Mouse (Mus musculus): Measurements from ENCODE around the gene Pxylp1.

The Pxylp1 gene

DNA sequence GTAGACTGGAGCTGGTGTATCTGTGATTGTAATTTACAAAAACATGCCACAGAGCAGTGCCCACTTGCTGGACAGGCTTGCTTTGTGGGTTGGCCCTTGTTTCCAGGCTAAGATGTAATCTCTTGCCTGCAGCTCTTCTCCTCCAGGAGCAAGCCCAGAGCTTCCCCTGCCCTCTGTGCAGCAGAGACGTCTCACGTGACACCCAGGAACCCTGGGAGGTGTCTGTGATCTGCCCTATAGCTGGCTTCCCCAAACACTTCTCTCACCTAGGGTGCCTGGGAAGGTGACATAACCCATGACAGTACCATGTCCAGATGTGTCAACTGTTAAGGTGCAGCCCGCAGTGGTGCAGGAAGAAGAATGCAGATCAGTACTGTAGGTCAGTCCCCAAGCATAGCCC, 28.9 kb downstream of the Pxylp1 start:
- ATAC-seq (ENCODE audit: insufficient number of reproducible peaks, low FRiP score, low TSS enrichment): no peak

DNA sequence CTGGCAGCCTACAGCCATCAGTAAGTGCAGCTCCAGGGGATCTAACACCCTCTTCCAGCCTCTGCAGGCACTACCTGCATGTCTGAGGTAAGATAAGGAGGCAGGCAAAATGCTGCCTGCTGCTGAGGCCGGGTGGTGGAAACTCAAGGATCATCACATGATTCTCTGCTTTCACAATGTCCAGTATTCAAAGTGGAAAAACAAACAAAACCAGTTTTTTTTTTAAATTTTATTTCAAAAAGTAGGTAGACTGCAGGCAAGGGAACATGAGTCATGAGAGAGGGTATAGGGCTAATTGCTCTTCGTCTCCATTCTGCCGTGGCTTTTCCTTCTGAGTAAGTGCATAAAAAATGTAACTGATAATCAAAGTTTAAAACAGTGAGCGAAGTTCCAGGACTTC, 29.6 kb downstream of the Pxylp1 start:
- no peak for ATAC-seq (ENCODE audit: insufficient number of reproducible peaks, low FRiP score, low TSS enrichment)

DNA sequence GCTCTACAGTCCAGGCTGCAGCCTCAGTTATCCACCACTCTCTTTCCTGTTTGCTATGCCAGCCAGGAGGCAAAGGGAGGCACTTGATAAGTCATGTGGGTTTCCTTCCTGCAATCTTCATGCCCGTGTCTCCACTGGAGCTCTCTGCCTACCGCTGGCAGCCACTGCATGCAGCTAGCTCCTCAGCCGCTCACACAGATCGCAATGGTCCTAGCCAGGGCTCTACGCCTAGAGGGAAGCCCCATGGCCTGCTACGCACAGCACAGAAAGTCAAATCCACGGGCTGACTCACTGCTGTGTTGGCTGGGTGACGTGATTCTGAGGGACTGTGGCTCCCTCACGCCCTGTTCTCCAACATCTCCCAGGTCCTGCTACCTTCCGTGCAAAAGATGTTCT, 31.4 kb downstream of the Pxylp1 start:
- no peak for ATAC-seq (ENCODE audit: insufficient number of reproducible peaks, low FRiP score, low TSS enrichment)

DNA sequence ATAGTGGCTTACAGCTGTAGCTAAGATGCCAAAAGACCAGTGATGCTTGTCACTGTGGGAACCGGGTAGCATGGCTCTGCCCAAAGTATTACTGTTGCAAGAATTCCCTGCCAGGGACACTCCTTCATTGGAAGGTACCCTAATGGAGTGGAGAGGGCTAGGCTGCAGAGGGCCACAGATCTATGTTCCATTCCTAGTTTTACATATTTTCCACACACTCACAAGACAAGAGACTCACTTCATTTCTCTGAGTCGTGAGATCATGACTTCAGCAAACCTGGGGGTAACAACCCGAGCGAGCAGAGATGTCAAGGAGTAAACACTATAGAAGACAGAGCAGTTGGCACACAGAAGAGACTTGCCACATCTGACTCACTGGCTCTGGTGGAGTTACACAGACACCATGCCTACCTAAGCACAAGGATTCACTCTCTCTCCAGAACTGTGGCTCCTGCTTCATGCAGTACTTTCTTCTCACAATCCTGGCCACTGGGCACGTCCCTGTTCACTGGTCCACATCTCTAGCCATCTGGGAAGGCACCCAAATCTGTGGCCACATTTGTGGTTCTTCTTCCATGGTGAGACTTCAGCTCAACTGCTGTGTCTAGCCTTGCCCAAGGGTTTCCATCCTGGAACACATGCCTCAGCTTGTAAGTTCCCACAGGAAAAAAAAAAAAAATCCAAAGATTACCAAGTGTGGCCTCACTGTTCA, 31.9 kb downstream of the Pxylp1 start:
- ATAC-seq (ENCODE audit: insufficient number of reproducible peaks, low FRiP score, low TSS enrichment): no peak

DNA sequence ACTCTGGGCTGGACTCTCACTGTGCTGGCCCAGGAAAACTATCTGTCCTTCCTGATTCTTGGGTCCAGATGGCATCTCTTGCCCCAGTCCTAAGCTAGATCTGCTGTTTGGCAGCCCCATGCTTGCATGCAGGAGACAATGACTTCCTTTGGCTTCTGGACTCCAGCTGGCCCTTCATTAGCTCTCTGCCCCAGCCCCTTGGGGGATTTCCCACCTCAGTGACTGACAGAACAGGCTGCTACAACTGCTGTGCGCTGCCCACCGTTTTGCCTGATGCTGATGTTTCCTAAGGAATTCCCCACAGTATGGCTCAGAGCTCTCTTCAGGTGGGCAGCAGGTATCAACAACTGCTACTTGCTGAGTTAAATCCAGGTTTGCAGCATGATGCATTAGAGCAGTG, 33.4 kb downstream of the Pxylp1 start:
- no peak for ATAC-seq (ENCODE audit: insufficient number of reproducible peaks, low FRiP score, low TSS enrichment)

DNA sequence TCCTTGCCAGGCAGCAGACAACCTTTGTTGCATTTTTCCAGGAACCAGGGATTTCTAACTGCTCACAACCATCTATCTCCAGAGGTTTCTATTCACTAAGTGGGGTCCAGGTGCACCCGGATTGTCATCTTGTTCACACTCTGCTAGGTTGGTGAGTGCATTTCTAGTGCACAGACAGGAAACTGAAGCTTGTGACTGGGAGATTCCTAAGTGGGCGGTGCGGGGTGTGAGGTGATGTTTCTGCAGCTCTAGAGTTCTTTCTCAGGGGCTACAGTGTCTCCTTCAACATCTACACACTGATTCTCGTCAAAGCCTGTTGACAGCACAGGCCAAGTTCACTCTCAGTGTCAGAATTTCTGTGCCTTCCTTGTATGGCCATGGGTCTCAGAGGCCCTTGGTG, 34.6 kb downstream of the Pxylp1 start:
- no peak for ATAC-seq (ENCODE audit: insufficient number of reproducible peaks, low FRiP score, low TSS enrichment)

DNA sequence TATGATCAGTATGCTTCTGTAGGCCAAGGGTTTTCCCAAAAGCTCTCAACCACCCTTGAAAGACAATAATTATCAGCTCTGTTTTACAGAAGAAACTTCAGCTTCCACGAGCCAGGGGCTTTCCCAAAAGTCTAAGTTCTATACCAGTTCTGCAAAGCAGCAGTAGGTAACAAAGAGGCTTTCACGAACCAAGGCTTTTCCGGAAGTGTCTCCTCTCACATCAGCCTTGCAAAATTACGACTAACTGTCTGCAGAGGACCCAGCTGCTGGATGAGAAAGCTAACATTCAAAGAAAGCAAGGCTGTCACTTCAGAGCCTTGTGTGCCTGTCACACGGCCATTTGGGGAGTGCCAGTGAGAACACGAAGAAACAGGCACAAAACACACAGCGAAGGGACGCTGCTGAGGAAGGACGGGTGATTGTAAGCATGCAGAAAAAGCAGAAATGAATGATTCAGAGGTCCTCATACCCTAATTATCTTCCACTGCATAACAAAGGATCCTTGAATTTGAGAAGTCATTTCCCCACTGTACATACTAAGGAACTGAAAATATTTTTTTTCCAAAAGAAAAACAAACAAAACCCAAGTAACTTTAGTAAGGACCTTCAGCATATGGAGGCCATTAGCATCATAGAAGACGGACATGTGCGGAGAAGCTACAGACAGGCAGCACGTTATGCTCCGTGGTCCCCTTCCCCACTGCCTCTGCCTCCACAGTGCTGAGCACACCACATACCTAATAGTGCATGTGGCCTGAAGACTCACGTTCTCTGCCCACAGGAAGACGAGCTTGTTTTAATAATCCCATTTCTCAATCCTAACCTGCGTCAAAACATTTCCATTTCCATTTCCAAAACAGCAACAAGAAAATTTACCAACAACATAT, 38.9 kb downstream of the Pxylp1 start:
- no peak for ATAC-seq (ENCODE audit: insufficient number of reproducible peaks, low FRiP score, low TSS enrichment)

DNA sequence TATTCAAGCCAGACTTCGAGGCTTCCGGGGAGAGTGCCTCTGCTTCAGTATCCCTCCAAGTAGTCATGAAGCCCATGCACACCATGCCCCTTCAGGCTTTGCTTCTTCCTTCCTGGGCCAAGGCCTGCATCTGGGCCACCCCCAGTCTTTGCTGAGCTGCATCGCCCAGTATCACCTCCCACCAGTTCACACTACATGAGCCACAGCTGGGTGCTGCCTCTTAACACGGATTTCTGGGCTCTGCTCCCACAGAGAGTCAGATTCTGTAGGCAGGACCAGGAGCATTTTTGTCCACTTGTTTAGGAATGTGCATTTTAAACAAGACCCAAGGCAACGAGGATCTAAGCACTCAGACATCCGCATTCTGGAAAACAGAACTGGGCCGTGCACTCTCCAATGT, 40.8 kb downstream of the Pxylp1 start:
- no peak for ATAC-seq (ENCODE audit: insufficient number of reproducible peaks, low FRiP score, low TSS enrichment)

DNA sequence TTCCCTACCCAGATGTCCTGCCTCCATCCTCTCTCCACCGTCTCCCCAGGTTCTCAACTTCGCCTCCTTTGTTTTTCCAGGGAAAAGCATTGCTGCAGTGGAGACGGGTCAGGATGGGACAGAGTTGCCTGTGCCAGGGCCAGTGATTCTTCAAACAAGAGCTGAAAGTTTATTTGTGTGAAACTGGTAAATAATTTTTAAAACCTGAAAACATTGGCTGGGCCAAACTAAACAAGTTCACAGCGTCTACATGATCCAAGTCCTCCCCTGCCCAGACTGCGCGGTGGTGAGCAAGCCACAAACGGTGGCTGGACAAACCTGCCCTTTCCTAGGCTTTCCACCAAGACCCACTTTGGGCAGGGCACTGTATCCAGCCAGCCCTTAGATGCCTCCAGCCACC, 41.4 kb downstream of the Pxylp1 start:
- no peak for ATAC-seq (ENCODE audit: insufficient number of reproducible peaks, low FRiP score, low TSS enrichment)

DNA sequence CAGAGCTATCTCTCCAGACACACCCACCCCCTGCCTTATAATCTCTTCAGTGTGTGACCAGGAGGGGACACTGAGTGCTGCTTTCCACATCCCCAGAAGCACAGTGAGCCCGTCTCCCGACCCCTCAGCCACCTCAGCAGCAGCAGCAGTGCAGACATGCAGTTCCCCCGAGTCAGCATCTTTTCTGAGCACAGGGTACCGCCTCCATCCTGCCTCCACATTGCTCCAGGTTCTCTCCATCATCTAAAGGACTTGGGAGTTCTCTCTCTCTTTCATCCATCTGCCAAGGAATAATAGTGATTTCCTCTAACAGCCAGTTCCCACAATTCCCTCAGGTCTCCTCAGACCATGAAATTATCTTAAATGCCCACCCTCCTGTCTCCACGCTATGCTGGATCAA, 43.5 kb downstream of the Pxylp1 start:
- no peak for ATAC-seq (ENCODE audit: insufficient number of reproducible peaks, low FRiP score, low TSS enrichment)

DNA sequence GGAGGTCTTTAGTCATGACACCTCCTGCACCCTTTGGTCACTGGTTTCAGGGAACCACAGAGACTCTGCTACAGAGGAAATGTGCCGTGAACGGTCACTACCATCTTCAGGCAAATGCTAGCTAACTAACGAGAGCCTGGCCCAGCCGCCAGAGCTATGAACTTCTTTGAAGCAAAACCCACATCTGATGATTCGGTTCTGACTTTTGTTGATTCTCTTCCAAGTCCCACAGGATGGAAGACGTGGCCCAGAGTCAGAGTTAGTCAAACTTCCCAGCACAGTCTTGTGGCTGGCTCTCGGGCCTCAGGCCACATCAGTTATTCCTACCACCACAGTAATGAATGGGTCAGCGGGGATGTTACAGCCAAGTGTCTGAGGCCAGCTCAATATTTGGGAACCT, 46.1 kb downstream of the Pxylp1 start:
- ATAC-seq (ENCODE audit: insufficient number of reproducible peaks, low FRiP score, low TSS enrichment): no peak

DNA sequence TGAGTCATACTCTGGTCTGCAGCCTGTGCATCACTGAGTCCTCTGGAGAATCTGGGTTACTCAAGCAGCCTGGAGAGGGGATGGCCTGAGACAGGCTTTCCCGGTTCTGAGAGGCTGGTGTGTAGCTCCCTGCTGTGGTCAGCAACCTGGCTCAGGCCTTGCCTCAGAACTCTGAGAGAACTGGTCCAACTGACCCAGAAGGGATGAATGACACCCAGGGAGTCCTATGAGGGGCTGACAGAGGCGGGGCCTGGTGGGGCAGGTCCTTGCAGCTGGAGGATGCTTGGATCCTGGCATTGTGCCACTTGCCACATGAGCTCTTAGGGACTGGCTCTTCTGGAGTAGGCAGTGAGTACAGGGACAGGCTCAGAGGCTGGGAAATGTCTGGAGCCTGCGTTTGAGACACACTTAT, 47.7 kb downstream of the Pxylp1 start:
- peak; percentile 87 for ATAC-seq (ENCODE audit: insufficient number of reproducible peaks, low FRiP score, low TSS enrichment)

DNA sequence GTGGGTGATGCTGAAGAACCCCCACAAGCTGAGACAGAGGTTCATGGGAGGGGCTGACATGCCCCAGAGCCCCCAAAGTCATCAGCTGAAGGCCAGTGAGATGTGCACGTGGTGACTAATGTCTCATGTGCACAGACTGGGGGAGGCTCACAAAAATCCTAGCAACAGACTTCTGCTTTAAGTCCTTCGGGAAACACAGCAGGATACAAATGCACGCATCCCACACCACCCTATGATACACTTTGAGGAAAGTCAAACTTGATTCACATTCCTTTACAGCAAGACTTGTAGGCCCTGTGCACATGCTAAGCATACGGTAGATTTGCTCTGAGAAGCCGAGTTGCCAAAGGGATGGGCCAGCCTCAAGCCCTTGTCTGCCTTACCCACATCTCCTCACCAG, 53.1 kb downstream of the Pxylp1 start:
- ATAC-seq (ENCODE audit: insufficient number of reproducible peaks, low FRiP score, low TSS enrichment): no peak

DNA sequence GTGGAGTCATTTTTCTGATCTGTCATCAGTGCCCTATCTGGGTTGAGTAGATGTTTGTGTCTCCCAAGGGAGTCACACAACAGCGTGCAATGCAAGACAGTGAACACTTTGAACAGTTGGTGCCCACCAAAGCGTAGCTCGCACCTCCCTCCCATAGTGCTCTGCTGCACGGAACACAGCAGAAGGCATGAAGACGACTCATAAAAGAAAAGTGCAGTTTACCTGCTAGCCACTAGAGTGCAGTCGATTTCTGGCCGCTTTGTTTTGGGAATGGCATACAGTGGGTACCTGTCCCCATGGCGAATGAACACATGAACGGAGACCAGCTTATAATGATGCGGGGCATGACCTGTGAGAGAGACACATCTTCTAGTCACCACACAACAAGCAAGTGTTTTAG, 53.6 kb downstream of the Pxylp1 start:
- ATAC-seq (ENCODE audit: insufficient number of reproducible peaks, low FRiP score, low TSS enrichment): peak; percentile 51; the same call in 1 of the 2 replicates

DNA sequence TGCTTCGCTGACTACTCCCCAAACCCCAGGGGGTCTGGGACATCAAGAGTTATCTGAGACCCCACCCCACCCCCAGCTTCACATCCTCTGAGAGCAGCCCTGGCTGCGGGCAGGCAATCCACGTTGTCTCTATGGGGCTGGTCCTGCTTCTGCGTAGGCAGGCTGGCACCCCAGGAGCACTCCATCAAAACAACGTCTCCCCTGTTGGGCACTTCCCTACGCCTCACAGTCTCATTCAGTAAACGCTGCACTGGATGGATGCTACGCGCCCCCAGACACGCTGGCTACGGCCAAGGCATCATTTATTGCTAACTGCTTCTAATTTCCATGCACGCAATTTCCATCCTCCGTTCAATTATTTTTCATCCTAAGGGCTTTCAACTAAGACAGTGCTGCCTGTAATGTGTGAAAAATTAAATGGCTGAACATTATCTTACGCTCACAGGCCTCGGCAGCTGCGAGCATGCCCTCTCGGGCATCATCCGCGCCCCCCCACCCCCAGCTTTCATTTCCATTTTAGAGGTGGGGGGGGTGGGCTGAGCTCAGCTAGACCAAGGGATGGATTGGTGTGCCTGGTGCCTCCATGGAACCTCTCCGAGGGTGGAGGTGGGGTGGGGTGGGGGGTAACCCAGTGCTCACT, 54.6 kb downstream of the Pxylp1 start:
- no peak for ATAC-seq (ENCODE audit: insufficient number of reproducible peaks, low FRiP score, low TSS enrichment)

DNA sequence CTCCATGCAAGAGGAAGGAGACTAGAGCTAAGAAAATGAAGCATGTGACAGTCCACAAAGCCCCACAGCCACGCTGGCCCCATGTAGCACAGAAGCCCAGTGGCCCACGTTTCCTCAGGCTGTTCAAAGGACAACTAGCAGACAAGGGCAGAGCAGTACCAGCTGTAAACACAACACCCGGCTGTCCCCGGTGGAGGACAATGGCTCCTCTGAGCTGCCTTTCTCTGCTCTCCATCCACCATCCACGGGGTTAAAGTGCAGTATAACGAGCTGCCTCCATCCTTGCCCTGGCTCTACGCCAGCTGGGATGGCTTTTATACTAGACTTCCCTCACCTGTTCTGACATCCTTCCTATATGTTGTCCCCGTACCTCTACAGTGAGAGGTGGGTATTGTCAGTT, 55.5 kb downstream of the Pxylp1 start:
- ATAC-seq (ENCODE audit: insufficient number of reproducible peaks, low FRiP score, low TSS enrichment): no peak

DNA sequence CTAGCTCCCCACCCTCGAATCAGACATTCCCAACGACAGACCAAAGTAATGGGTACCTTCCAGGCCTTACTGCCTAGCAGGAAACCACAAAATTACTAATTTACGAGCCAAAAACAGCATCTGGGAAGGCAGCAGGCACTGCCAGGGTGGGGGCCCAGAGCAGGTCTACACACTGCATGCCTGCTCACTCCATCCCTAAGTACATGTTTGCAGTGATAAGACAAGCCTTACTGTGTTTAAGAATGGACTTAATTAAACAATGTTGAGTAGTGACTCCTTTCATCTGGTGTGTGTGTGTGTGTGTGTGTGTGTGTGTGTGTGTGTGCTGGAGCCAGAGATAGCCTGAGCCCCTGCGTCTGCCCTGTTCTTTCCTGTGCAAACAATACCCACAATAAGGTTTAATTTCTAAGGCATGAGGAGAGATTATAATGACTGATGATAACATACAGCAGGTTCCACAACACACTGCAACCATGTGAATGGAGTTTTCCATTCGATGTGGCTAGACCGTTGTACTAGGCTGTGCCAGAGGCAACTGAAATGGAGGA, 57.0 kb downstream of the Pxylp1 start:
- no peak for ATAC-seq (ENCODE audit: insufficient number of reproducible peaks, low FRiP score, low TSS enrichment)

DNA sequence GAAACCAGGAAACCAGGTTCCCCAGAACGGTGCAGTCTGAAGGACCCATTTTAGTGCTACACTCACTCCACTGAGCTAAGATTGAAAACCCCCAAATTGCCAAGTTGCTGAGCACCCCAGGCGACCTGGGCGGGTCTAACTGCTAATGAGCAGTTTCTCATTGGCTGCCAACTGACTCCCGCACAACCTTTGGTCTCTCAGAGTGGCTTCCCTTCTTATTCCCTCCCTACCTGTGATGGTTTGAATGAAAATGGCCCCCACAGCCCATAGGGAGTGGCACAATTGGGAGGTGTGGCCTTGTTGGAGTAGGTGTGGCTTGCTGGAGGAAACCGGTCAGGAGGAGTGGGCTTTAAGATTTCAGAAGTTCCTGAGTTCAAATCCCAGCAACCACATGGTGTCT, 58.9 kb downstream of the Pxylp1 start:
- ATAC-seq (ENCODE audit: insufficient number of reproducible peaks, low FRiP score, low TSS enrichment): no peak

DNA sequence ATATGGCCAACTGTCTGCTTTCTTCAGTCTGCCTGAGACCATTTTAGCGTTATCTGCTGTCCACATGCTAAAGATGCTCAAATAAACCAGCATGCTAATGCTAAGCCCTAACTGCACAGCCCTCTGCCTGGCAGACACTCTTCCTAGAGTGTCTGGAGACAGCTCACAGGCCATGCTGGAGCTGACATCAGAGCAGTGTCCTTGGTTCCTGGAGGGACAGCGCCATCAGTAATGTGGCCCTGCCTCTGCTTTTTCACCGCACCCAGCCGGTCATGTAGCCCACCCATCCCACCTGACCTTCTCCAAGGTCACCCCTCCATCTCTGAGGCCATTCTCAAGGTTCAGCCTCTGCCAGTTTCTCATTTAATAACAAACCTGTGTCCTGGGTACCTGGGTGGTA, 60.0 kb downstream of the Pxylp1 start:
- no peak for ATAC-seq (ENCODE audit: insufficient number of reproducible peaks, low FRiP score, low TSS enrichment)

DNA sequence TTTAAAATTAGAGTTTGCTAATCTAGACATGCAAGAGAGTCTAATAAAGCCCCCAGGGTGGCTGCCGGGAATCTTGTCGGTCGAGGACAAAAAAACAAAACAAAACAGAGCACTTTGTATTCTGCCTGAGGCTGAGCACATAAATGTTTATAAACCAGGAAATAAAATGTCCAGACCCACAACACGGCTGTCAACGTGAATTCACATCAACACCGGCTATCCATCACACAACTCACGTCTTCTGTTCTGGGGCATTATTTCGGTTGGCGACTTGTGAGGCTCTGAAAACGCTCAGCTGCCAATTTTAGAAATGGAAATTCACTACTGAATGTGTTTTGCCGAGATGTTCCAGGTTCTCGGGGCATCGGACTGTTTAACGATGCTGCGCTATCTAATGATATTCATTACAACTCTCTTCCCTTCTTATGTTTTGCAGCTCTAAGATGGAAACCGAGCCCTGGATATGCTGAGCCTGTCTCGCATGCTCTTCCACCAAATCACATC, 61.6 kb downstream of the Pxylp1 start:
- no peak for ATAC-seq (ENCODE audit: insufficient number of reproducible peaks, low FRiP score, low TSS enrichment)

DNA sequence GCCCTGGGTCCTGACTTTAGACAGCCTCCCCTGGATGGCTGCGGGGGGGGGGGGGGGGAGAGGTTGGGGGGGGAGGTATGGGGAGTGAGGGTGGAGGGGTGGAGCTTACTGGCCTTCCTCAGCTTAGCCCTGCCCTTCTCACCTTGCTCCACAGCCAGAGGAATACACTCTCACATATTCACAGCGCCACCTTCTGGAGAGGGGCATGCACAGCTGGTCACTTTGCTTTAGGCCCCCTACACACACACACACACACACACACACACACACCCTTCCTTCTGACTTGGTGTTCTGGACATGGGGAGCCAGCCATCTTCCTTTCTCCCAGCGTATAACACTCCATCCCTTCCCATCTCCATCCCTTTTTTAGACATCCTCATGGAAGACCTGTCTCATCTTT, 62.8 kb downstream of the Pxylp1 start:
- ATAC-seq (ENCODE audit: insufficient number of reproducible peaks, low FRiP score, low TSS enrichment): no peak
